Mouse (Mus musculus) kidney, embryonic 14.5 days (tissue): Measurements from ENCODE around the gene Col4a3. TPM values are rescaled to one million over a fixed set of nuclear protein-coding genes. Genes with fewer than 3 reads are reported as not detected.

ENCODE experiments used
- ATAC-seq: fragments of 200-750 bp; cut with Nextera tagmentation; 2 replicates; pipeline ENCODE4 v1.8.0; 2017; ENCODE audit warnings: moderate number of reproducible peaks, mild to moderate bottlenecking, moderate TSS enrichment, moderate library complexity; ENCODE audit not compliant: low FRiP score, low TSS enrichment
- H3K27ac ChIP-seq: fragments of 300-500 bp; sonication (generic); 2 replicates; pipeline ENCODE4 v1.5.1; 2014; ENCODE audit warnings: low read depth, mild to moderate bottlenecking, low read length, moderate library complexity, mixed read lengths
- H3K27me3 ChIP-seq: fragments of 300-500 bp; sonication (generic); 2 replicates; pipeline ENCODE4 v1.6.1; 2014; ENCODE audit warnings: mild to moderate bottlenecking, low read length; ENCODE audit not compliant: control insufficient read depth, insufficient read depth
- H3K36me3 ChIP-seq: fragments of 300-500 bp; sonication (generic); 2 replicates; pipeline ENCODE4 v1.6.1; 2014; ENCODE audit warnings: low read length, mixed read lengths; ENCODE audit not compliant: control insufficient read depth, insufficient read depth
- H3K4me1 ChIP-seq: fragments of 300-500 bp; sonication (generic); 2 replicates; pipeline ENCODE4 v1.6.1; 2014; ENCODE audit warnings: low read length, mixed read lengths; ENCODE audit not compliant: control insufficient read depth, insufficient read depth
- H3K4me2 ChIP-seq: fragments of 300-500 bp; sonication (generic); replicated peaks from 2 replicates; pipeline ENCODE4 v1.6.1; 2014; ENCODE audit warnings: low read depth, mild to moderate bottlenecking, low read length
- H3K4me3 ChIP-seq: fragments of 300-500 bp; sonication (generic); 2 replicates; pipeline ENCODE4 v1.5.1; 2014; ENCODE audit warnings: mild to moderate bottlenecking, low read length
- H3K9ac ChIP-seq: fragments of 300-500 bp; sonication (generic); 2 replicates; pipeline ENCODE4 v1.6.1; 2014; ENCODE audit warnings: low read depth, mild to moderate bottlenecking, low read length, moderate library complexity
- H3K9me3 ChIP-seq: fragments of 300-500 bp; sonication (generic); 2 replicates; pipeline ENCODE4 v1.6.1; 2016; ENCODE audit warnings: low read length; ENCODE audit not compliant: control insufficient read depth
- WGBS: fragments of 180-500 bp; shearing (Covaris S2); extraction: QIAGEN DNeasy Blood & Tissue Kit; methylation state at CpG from one replicate; pipeline ENCODE4 v1.1.7; 2014; 5-methylcytosine and 5-hydroxymethylcytosine counted together
- polyA plus RNA-seq: library from polyadenylated mRNA; unstranded; fragments of >200 nt; fragmentation: Nextera tagmentation; extraction: Ambion mirVana; gene quantifications from 2 replicates; pipeline ENCODE4 v1.2.1, GENCODE M21; 2014

Col4a3 gene
- polyA plus RNA-seq, 1 experiment from 2014 or later: 1.2 TPM

- Histone ChIP-seq H3K9ac (no peak overlapping the region), H3K4me2 (no peak overlapping the region), H3K4me3 (no peak overlapping the region), H3K4me1 (peaks cover 15% of the 10 kb centered on the region; the same call in 1 of the 2 replicates), H3K9me3 (no peaks in the 10 kb centered on the region), H3K27ac (no peak overlapping the region), H3K27me3 (no peaks in the 10 kb centered on the region), H3K36me3 (no peaks in the 10 kb centered on the region)
- ATAC-seq: no peak
- 90% methylated on average over 5 of the region's 5 CpGs for WGBS
Observed at GRCm38 (mm10) chr1:82619981-82620380, 33.3 kb downstream of the Col4a3 start.

GRCm38 (mm10) chr1:82624934-82625333, 38.2 kb downstream of the Col4a3 start:
- 79% methylated on average over 6 of the region's 6 CpGs for WGBS
- ATAC-seq: no peak
- H3K9ac ChIP-seq: no peak overlapping the region
- H3K27me3 ChIP-seq: no peaks in the 10 kb centered on the region
- H3K4me1 ChIP-seq: no peaks in the 10 kb centered on the region
- no peaks in the 10 kb centered on the region for H3K36me3 ChIP-seq
- H3K9me3 ChIP-seq: no peaks in the 10 kb centered on the region
- no peak overlapping the region for H3K4me3 ChIP-seq
- no peak overlapping the region for H3K27ac ChIP-seq
- no peak overlapping the region for H3K4me2 ChIP-seq

GRCm38 (mm10) chr1:82625474-82625873, 38.8 kb downstream of the Col4a3 start:
- Histone ChIP-seq H3K9me3 (no peaks in the 10 kb centered on the region), H3K4me2 (no peak overlapping the region), H3K4me1 (no peaks in the 10 kb centered on the region), H3K27me3 (no peaks in the 10 kb centered on the region), H3K9ac (no peak overlapping the region), H3K4me3 (no peak overlapping the region), H3K27ac (no peak overlapping the region), H3K36me3 (no peaks in the 10 kb centered on the region)
- ATAC-seq: no peak
- 81% methylated on average over 2 of the region's 2 CpGs for WGBS

- H3K4me2 ChIP-seq: no peak overlapping the region
- no peaks in the 10 kb centered on the region for H3K4me1 ChIP-seq
- no peak overlapping the region for H3K27ac ChIP-seq
- H3K27me3 ChIP-seq: no peaks in the 10 kb centered on the region
- H3K9me3 ChIP-seq: no peaks in the 10 kb centered on the region
- H3K4me3 ChIP-seq: no peak overlapping the region
- 81% methylated on average over 4 of the region's 4 CpGs for WGBS
- ATAC-seq: no peak
- H3K36me3 ChIP-seq: no peaks in the 10 kb centered on the region
- no peak overlapping the region for H3K9ac ChIP-seq
Observed at GRCm38 (mm10) chr1:82627652-82628051, 40.9 kb downstream of the Col4a3 start.

- 90% methylated on average over 5 of the region's 5 CpGs for WGBS
- Histone ChIP-seq H3K9me3 (no peaks in the 10 kb centered on the region), H3K4me1 (peaks cover under 1% of the 10 kb centered on the region; the same call in 1 of the 2 replicates), H3K4me3 (no peak overlapping the region), H3K36me3 (no peaks in the 10 kb centered on the region), H3K4me2 (no peak overlapping the region), H3K9ac (no peak overlapping the region), H3K27me3 (no peaks in the 10 kb centered on the region), H3K27ac (no peak overlapping the region)
- no peak for ATAC-seq
Observed at GRCm38 (mm10) chr1:82629495-82629894, 42.8 kb downstream of the Col4a3 start.

GRCm38 (mm10) chr1:82631169-82631792, 44.6 kb downstream of the Col4a3 start:
- 68% methylated on average over 6 of the region's 6 CpGs for WGBS

GRCm38 (mm10) chr1:82634545-82635253, 48.0 kb downstream of the Col4a3 start:
- H3K4me1 ChIP-seq: peaks cover 2% of the 10 kb centered on the region; the same call in 1 of the 2 replicates
- no peak overlapping the region for H3K4me2 ChIP-seq
- peak; percentile 77 for ATAC-seq
- no peaks in the 10 kb centered on the region for H3K9me3 ChIP-seq
- no peaks in the 10 kb centered on the region for H3K27me3 ChIP-seq
- 62% methylated on average over 19 of the region's 19 CpGs for WGBS
- H3K9ac ChIP-seq: no peak overlapping the region
- no peak overlapping the region for H3K27ac ChIP-seq
- H3K4me3 ChIP-seq: no peak overlapping the region
- H3K36me3 ChIP-seq: no peaks in the 10 kb centered on the region

More at GRCm38 (mm10) chr1:82631169-82631792, 44.6 kb downstream of the Col4a3 start:
- Histone ChIP-seq H3K9ac (no peak overlapping the region), H3K4me1 (peaks cover 2% of the 10 kb centered on the region; the same call in 1 of the 2 replicates), H3K9me3 (no peaks in the 10 kb centered on the region), H3K4me3 (no peak overlapping the region), H3K36me3 (no peaks in the 10 kb centered on the region), H3K27ac (no peak overlapping the region), H3K27me3 (no peaks in the 10 kb centered on the region), H3K4me2 (no peak overlapping the region)
- ATAC-seq: no peak

GRCm38 (mm10) chr1:82635254-82635620, 48.5 kb downstream of the Col4a3 start:
- Histone ChIP-seq H3K4me2 (no peak overlapping the region), H3K27me3 (no peaks in the 10 kb centered on the region), H3K9ac (no peak overlapping the region), H3K27ac (no peak overlapping the region), H3K9me3 (no peaks in the 10 kb centered on the region), H3K4me3 (no peak overlapping the region), H3K36me3 (no peaks in the 10 kb centered on the region), H3K4me1 (peaks cover 2% of the 10 kb centered on the region; the same call in 1 of the 2 replicates)
- 88% methylated on average over 9 of the region's 9 CpGs for WGBS
- ATAC-seq: no peak

- WGBS: 78% methylated on average over 4 of the region's 4 CpGs
- no peaks in the 10 kb centered on the region for H3K36me3 ChIP-seq
- H3K4me2 ChIP-seq: no peak overlapping the region
- no peak overlapping the region for H3K4me3 ChIP-seq
- no peak overlapping the region for H3K9ac ChIP-seq
- no peak overlapping the region for H3K27ac ChIP-seq
- no peaks in the 10 kb centered on the region for H3K27me3 ChIP-seq
- H3K9me3 ChIP-seq: no peaks in the 10 kb centered on the region
- ATAC-seq: no peak
- peaks cover 2% of the 10 kb centered on the region; the same call in 1 of the 2 replicates for H3K4me1 ChIP-seq
Observed at GRCm38 (mm10) chr1:82636321-82636720, 49.6 kb downstream of the Col4a3 start.
